Mouse (Mus musculus) gastrocnemius, adult 18-20 months (tissue): Measurements from ENCODE around the gene Alg13. TPM values are rescaled to one million over a fixed set of nuclear protein-coding genes. Genes with fewer than 3 reads are reported as not detected.

Source experiments
- microRNA-seq: library from miRNA; unstranded; fragments of <30 nt; microRNA quantifications from one replicate; pipeline ENCODE4 v1.2.0, GENCODE M21; 2021
- total RNA-seq, 2 experiments: library from RNA; stranded (reverse); gene quantifications; 2 replicates each; pipeline ENCODE4 v1.2.3; 2021

Gene Alg13
- total RNA-seq, 2 experiments from 2014 or later = 6.0 to 6.3 TPM

Small RNAs within 50 kb of the gene (microRNA-seq; reads per million reads assigned to microRNA genes)
- gene Mir680-2 = not detected

Other genes starting within 250 kb of the Alg13 start
- not detected for gene A730046J19Rik, start 164.1 kb upstream of the Alg13 start, total RNA-seq
- gene Trpc5os, start 138.8 kb downstream of the Alg13 start, total RNA-seq = not detected